Mouse (Mus musculus): ENCODE results near the gene Ints6.

DNA sequence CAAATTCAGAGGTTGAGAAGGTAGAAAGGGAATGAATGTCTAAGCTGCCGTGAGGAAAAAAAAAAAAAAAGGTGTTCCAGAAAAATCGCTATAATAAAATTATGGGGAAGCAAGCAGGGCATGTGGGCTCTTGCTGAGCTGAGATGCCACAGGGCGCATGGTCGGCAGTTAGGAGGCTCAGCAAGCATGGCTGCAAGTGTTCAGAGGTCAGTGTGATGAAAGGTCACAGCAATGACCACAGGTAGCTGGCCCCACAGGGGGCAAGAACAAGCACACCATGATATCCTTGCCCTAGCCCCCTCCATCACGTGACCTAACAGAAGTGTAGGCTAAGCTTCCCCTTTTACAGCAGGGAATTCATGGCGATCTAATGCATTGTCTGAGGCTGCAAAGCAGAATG lies 12.8 kb upstream of the Ints6 start:
- TF ChIP-seq POLR2A (IDR thresholded peaks at IDR 0.05; ENCODE audit: borderline replicate concordance, low read depth, low read length) (no peak), CTCF (IDR thresholded peaks at IDR 0.05; ENCODE audit: low read depth, low read length) (no peak)
